Comparison of ENCODE assay signal across 1 mouse cellular context in genomic region chr11:54426267-54426666, GRCm38 (mm10).
TF ChIP-seq lines count a peak whose summit lies in the region.

No protein-coding gene starts in this region.

TF ChIP-seq in MEL, 35 proteins besides CTCF, POLR2A, EP300 and RAD21 (continued from another document):
- TF ChIP-seq JUND (IDR thresholded peaks at IDR 0.05; ENCODE audit: low read depth, low read length) (no peak), CHD2 (IDR thresholded peaks at IDR 0.05; ENCODE audit: low read length) (no peak), ZKSCAN1 (IDR thresholded peaks at IDR 0.05; ENCODE audit: low read depth, low read length) (no peak), SMC3 (IDR thresholded peaks at IDR 0.05; ENCODE audit: low read depth, low read length) (no peak), MAFK (IDR thresholded peaks at IDR 0.05; ENCODE audit: borderline replicate concordance, low read depth, low read length) (no peak)
TF ChIP-seq in MEL: peak in this region for 7.
